Mouse (Mus musculus): ENCODE measurements around the gene Zbtb22. TPM values are rescaled to one million over a fixed set of nuclear protein-coding genes. Genes with fewer than 3 reads are reported as not detected.
A peak's percentile ranks its signal among the peaks of the same experiment; 100 is the strongest.
"Not testable (repeated sequence)": the region's sequence is repeated elsewhere in the genome, so short reads cannot be mapped to it uniquely, and the experiment has no call there.

Gene Zbtb22
- polyA plus RNA-seq, 1 experiment from 2014 or later = 18.2 TPM

DNA sequence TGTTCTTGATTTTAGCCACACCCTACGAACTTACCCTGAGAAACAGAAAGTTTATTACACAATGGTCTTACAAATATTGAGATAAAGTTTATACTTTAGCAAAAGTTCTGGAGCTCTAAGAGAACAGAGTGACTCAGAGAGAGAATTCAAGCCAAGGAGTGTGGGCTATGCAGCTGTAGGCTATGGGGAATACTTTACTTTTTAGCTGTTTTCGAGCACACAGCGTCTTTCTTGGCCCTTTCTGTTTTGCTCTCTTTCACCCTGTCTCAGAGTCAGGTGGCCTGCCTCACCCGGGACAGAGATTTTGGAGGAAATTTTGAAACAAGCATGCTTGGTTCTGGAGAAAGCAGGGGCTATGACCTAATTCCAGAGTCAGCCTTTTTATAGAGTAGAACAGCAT is 17.5 kb upstream of the Zbtb22 start:
- not testable (repeated sequence) for H3K27ac ChIP-seq

GRCm38 (mm10) chr17:33899642-33900041 is 16.1 kb upstream of the Zbtb22 start:
- H3K36me3 ChIP-seq (ENCODE audit: inconsistent target) = no peaks in the 10 kb centered on the region
- H3K27ac ChIP-seq = no peak overlapping the region
- 68% methylated on average over 4 of the region's 4 CpGs for WGBS (ENCODE audit: missing documents)
- H3K79me2 ChIP-seq (ENCODE audit: inconsistent target) = no peaks in the 10 kb centered on the region
- no peak overlapping the region for H3K4me3 ChIP-seq (ENCODE audit: inconsistent target)

More for the DNA sequence above, 17.5 kb upstream of the Zbtb22 start:
- 86% methylated on average over 3 of the region's 4 CpGs for WGBS (ENCODE audit: missing documents)
- not testable (repeated sequence) for H3K4me3 ChIP-seq (ENCODE audit: inconsistent target); H3K36me3 ChIP-seq (ENCODE audit: inconsistent target); H3K79me2 ChIP-seq (ENCODE audit: inconsistent target)

- H3K79me2 ChIP-seq (ENCODE audit: inconsistent target) = no peaks in the 10 kb centered on the region
- H3K27ac ChIP-seq = no peak overlapping the region
- no peaks in the 10 kb centered on the region for H3K36me3 ChIP-seq (ENCODE audit: inconsistent target)
- 72% methylated on average over 7 of the region's 7 CpGs for WGBS (ENCODE audit: missing documents)
- no peak overlapping the region for H3K4me3 ChIP-seq (ENCODE audit: inconsistent target)
Measured at GRCm38 (mm10) chr17:33900281-33900988, 15.3 kb upstream of the Zbtb22 start.

DNA sequence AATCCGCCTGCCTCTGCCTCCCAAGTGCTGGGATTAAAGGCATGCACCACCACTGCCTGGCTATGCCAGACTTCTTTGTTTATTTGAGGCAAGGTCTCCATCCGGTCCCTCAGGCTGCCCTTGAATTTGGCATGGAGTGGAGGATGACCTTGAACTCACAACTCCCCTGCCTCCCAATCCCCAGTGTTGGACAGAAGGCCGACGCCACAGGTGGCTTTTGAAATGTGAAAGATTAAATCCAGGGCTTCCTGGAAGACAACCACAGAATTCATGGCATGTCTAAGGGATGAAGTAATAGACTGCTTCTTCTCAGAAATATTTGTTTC is 14.8 kb upstream of the Zbtb22 start:
- WGBS (ENCODE audit: missing documents) = 95% methylated on average over 4 of the region's 4 CpGs
- H3K36me3 ChIP-seq (ENCODE audit: inconsistent target) = no peaks in the 10 kb centered on the region
- no peak overlapping the region for H3K4me3 ChIP-seq (ENCODE audit: inconsistent target)
- no peak overlapping the region for H3K27ac ChIP-seq
- no peaks in the 10 kb centered on the region for H3K79me2 ChIP-seq (ENCODE audit: inconsistent target)

DNA sequence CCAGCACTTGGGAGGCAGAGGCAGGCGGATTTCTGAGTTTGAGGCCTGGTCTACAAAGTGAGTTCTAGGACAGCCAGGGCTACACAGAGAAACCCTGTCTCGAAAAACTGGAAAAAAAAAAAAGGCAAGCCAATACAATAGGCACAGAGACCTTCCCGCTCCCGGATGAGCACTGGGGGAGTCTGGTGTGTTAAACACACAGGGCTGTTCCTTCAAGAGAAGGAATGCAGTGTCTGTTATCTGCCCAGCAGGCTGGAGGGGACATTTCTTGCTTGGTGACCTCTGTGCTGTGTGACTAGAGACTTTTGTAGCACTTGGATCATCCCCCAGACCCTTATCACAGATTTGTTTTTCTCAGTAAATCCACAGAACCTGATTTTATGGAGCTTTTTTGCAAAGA is 14.1 kb upstream of the Zbtb22 start:
- Histone ChIP-seq H3K79me2 (ENCODE audit: inconsistent target) (no peaks in the 10 kb centered on the region; the same call in 1 of the 2 replicates), H3K36me3 (ENCODE audit: inconsistent target) (no peaks in the 10 kb centered on the region), H3K4me3 (ENCODE audit: inconsistent target) (no peak overlapping the region), H3K27ac (peak overlapping the region; percentile 65)
- 100% methylated on average over 4 of the region's 4 CpGs for whole genome bisulfite sequencing (ENCODE audit: missing documents)

DNA sequence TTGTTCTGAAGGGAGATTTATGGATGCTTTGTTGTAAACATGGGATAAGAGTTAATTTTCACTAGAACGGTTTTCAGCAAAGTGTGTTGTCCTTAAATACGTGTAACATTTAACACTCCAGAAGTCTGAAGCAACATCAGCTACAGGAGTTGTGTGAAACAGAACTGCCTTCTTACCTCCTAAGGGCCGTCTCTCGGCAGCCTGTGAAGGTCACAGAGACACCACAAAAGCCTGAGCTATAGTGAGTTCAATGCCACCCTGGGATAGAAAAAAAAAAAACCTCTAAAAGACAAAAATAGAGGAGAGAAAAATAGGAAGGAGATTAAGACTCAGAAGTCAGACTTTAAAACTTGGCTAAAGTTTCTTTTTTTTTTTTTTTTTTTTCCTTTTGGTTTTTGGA is 13.6 kb upstream of the Zbtb22 start:
- H3K27ac ChIP-seq = peak overlapping the region; percentile 65
- WGBS (ENCODE audit: missing documents) = 63% methylated on average over 4 of the region's 4 CpGs

DNA sequence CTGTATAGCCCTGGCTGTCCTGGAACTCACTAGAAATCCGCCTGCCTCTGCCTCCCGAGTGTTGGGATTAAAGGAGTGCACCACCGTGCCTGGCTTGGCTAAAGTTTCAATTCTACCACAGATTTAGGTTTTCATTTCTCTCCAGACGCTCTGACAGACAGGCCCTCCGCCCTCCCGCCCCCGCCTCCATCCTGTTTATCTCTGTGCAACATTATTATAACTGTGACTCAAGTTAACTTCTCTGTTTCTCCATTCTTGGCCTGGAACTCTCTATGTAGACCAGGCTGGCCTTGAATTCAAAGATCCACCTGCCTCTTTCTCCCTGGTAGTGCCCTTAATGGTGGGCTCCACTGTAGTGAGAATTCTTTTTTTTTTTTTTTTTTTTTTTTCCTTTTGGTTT is 13.2 kb upstream of the Zbtb22 start:
- Histone ChIP-seq H3K4me3 (ENCODE audit: inconsistent target) (no peak overlapping the region), H3K36me3 (ENCODE audit: inconsistent target) (no peaks in the 10 kb centered on the region), H3K27ac (peak overlapping the region; percentile 65), H3K79me2 (ENCODE audit: inconsistent target) (peaks cover 6% of the 10 kb centered on the region; the same call in 1 of the 2 replicates)
- WGBS (ENCODE audit: missing documents) = 27% methylated on average over 7 of the region's 7 CpGs

More for the DNA sequence above, 13.6 kb upstream of the Zbtb22 start:
- Histone ChIP-seq H3K4me3 (ENCODE audit: inconsistent target) (no peak overlapping the region), H3K79me2 (ENCODE audit: inconsistent target) (peaks cover 3% of the 10 kb centered on the region; the same call in 1 of the 2 replicates), H3K36me3 (ENCODE audit: inconsistent target) (no peaks in the 10 kb centered on the region)

- not testable (repeated sequence) for H3K36me3 ChIP-seq (ENCODE audit: inconsistent target); H3K4me3 ChIP-seq (ENCODE audit: inconsistent target)
- WGBS (ENCODE audit: missing documents) = 83% methylated on average over 6 of the region's 6 CpGs
- Histone ChIP-seq H3K79me2 (ENCODE audit: inconsistent target) (peaks cover 17% of the 10 kb centered on the region; the same call in 1 of the 2 replicates), H3K27ac (peak overlapping the region; percentile 65)
Measured at GRCm38 (mm10) chr17:33903911-33904651, 11.6 kb upstream of the Zbtb22 start.

- H3K27ac ChIP-seq = 0 out of 2 replicates have a peak within 1 kb of the TSS, but pooled peaks have one; percentile 65
Measured at GRCm38 (mm10) chr17:33904835-33905234, 10.9 kb upstream of the Zbtb22 start, which contains the start of gene Platr17. TSS of gene Platr17 (plus strand) at chr17:33905135.

GRCm38 (mm10) chr17:33908331-33909076 is 7.2 kb upstream of the Zbtb22 start:
- H3K27ac ChIP-seq = peak overlapping the region; percentile 51
- peaks cover 23% of the 10 kb centered on the region; the same call in 1 of the 2 replicates for H3K36me3 ChIP-seq (ENCODE audit: inconsistent target)
- WGBS (ENCODE audit: missing documents) = under 1% methylated on average over 42 of the region's 44 CpGs
- H3K79me2 ChIP-seq (ENCODE audit: inconsistent target) = peaks cover 53% of the 10 kb centered on the region
- H3K4me3 ChIP-seq (ENCODE audit: inconsistent target) = peak overlapping the region; percentile 70

More at GRCm38 (mm10) chr17:33904835-33905234, 10.9 kb upstream of the Zbtb22 start, which contains the start of gene Platr17:
- not testable (repeated sequence) for H3K4me3 ChIP-seq (ENCODE audit: inconsistent target); H3K36me3 ChIP-seq (ENCODE audit: inconsistent target)
- H3K79me2 ChIP-seq (ENCODE audit: inconsistent target) = peaks cover 17% of the 10 kb centered on the region; the same call in 1 of the 2 replicates
- WGBS (ENCODE audit: missing documents) = 64% methylated on average over 3 of the region's 4 CpGs

DNA sequence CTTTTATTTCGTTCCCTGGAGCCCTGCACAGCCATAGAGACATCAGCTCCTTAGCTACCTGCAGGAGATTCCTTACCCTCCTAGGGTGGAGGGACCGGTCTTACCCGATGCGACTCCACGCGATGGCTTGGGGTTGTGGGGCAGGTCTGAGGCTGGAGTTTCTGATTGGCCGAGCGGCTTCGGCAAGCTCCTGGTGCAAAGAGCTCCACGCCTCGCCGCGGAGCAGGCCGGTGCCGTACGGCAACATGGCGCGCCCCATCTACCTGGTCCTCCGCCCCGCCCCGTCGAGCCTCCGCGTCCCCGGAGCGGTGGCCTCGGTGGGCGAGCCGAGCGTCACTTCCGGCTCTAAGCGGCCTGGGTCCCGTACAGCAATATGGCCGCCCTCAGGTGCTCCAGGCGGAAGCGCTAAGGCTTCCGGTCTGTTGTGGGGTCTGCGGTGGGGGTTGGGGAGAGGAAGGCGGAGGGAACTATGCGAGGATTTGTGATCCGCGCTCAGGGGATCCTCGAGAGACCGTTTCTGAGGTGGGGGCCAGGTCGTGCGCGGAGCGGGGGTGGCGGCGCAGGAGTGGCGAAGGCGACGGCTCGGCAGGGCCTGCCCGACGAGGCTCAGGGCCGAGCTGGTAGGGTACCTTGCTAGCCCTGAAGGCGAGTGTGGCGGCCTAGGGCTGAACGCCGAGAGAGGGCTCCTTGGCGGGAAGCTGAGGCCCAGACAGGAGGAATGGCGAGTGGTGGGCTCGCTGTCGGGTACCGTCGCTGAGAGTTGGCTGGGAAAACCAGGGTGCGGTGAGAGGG is 6.4 kb upstream of the Zbtb22 start, which contains the start of gene Daxx:
Gene Daxx (plus strand): TSS at position 338 of the 792 bp plus-strand sequence.
- peak within 1 kb of the TSS; percentile 93 for H3K27ac ChIP-seq
- under 1% methylated on average over 68 of the region's 68 CpGs for WGBS (ENCODE audit: missing documents)
- peaks cover 61% of the 10 kb centered on the region for H3K79me2 ChIP-seq (ENCODE audit: inconsistent target)
- H3K4me3 ChIP-seq (ENCODE audit: inconsistent target) = peak within 1 kb of the TSS; percentile 95
- H3K36me3 ChIP-seq (ENCODE audit: inconsistent target) = peaks cover 31% of the 10 kb centered on the region; the same call in 1 of the 2 replicates

- peak overlapping the region; percentile 95 for H3K4me3 ChIP-seq (ENCODE audit: inconsistent target)
- H3K27ac ChIP-seq = peak overlapping the region; percentile 93
- 3% methylated on average over 14 of the region's 14 CpGs for WGBS (ENCODE audit: missing documents)
- H3K36me3 ChIP-seq (ENCODE audit: inconsistent target) = peaks cover 37% of the 10 kb centered on the region; the same call in 1 of the 2 replicates
- H3K79me2 ChIP-seq (ENCODE audit: inconsistent target) = peaks cover 67% of the 10 kb centered on the region
Measured at GRCm38 (mm10) chr17:33909869-33910250, 5.8 kb upstream of the Zbtb22 start.

DNA sequence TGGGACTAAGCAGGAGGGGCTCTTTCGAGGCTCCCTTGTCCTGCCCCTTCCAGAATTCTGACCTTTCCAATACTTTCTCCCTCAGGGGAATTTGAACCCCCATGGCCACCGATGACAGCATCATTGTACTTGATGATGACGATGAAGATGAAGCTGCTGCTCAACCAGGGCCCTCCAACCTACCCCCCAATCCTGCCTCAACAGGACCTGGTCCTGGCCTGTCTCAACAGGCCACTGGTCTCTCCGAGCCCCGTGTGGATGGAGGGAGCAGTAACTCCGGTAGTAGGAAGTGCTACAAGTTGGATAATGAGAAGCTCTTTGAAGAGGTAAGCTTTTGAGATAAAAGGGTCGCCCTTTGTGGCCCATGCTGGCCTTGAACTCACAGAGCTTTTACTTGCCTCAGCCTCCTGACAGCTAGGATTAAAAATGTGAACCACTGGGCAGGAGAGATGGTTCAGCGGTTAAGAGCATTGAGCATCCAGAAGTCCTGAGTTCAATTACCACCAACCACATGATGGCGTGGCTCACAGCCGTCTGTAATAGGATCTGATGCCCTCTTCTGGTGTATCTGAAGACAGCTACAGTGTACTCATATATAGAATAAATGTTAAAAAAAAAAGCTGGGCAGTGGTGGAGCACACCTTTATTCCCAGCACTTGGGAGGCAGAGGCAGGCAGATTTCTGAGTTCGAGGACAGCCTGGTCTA is 5.2 kb upstream of the Zbtb22 start:
- peaks cover 70% of the 10 kb centered on the region for H3K79me2 ChIP-seq (ENCODE audit: inconsistent target)
- WGBS (ENCODE audit: missing documents) = 41% methylated on average over 11 of the region's 11 CpGs
- H3K36me3 ChIP-seq (ENCODE audit: inconsistent target) = peaks cover 41% of the 10 kb centered on the region; the same call in 1 of the 2 replicates
- peak overlapping the region; percentile 95 for H3K4me3 ChIP-seq (ENCODE audit: inconsistent target)
- H3K27ac ChIP-seq = peak overlapping the region; percentile 93
